Mouse (Mus musculus) fibroblast of lung, adult 2 months (primary cell): Measurements from ENCODE around the gene Vax1.

Experiments used
- DNase-seq: peaks from one replicate; pipeline ENCODE4 v3.0.0-alpha.2; 2011; ENCODE audit warnings: low read depth

The Vax1 gene

DNA sequence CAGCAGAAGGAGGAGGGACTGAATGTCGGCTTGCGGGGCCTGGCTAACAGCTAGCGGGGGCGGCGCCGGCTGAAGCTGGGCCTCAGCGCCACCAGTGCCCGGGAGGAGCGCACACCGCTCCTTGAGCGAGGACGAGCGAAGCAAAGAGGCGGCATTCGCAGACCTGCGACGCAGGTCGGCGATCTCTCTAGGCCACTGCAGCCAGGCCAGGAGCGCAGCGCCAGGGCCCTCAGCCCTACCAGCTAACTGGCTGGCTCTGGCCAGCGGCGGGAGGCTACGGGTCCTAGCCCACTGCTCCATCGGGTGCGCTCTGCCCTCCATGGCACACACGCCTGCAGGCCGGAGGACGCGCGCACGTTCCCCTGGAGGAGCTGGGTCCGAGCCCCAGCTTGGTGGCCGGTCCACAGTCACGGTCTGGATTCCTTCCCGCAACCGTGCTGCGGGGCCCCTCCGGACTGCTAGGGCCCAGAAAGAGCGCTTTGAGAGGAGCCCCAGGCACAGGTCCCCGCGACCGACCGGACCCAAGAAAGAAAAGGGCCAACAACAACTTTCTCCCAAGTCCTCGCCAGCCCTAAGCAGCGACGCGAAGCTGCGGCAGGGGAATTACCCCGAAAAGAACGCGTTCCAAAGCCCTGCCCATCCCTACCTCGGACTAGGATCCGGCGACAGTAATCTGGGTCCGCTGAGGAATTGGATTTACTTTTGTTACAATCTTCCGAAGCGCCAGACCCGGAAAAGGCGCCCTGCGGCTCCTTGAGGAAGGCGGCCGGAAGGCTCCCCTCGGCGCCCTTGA is 517 bp downstream of the Vax1 start:
- no peak for DNase-seq

DNA sequence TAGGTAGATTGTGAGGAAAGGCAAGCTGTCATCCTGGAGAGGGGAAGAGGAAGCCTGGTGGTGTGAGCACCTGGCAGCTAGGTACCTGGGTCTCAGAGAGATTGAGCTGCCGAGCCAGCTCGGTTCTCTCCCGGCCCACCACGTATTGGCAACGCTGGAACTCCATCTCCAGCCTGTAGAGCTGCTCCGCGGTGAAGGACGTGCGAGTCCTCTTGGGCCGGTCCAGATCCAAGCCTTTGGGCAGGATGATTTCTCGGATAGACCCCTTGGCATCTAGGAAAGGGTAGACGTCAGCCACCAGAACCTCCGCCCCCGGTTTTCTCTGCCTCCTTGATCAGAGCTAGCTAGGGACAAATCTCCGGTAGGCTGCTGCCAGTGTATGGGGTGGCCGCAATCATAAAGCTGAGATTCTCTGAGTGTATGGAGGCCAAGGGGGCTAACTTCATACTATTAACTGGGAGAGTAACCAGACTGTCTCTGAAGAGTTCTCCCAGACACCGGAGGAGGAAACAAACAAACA is 1.4 kb downstream of the Vax1 start:
- DNase-seq = no peak

DNA sequence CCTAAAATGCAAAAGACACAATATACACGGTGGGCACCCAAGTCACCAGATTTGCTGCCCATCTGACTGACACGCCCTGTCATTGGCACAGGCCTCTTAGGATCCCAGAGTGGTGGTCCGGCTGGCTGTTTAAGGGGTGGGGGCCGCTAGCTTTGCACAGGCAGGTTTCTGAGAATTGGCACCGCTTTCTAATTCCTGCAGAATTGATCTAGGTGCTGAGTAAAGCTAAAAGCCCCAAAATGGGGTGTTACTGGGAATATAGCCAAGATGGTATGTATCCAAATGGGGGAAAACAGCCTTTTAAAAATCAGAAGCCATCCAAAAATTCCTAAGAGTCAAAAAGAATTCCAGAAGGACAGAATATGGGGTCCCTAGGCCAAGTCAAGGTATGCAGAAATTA is 2.0 kb downstream of the Vax1 start:
- DNase-seq = no peak

DNA sequence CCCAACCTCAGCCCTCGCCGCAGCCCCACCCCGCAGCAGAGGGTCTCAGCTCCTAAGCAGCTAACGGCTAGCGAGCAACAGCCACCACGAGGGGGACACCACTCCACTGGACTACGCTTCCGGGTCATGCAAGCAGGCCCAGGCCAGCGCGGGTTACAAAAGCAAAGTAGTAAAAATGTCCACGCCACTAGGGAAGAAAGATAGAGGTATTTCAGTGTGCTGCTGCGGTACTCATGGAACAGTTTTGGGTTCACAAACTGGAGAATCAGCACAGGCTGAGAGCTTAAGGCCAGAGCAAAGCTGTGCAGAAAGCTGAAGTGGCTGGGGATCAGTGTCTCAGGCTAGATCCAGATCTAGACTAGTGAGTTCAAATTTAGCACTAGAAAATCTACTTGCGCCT is 3.0 kb downstream of the Vax1 start:
- no peak for DNase-seq

DNA sequence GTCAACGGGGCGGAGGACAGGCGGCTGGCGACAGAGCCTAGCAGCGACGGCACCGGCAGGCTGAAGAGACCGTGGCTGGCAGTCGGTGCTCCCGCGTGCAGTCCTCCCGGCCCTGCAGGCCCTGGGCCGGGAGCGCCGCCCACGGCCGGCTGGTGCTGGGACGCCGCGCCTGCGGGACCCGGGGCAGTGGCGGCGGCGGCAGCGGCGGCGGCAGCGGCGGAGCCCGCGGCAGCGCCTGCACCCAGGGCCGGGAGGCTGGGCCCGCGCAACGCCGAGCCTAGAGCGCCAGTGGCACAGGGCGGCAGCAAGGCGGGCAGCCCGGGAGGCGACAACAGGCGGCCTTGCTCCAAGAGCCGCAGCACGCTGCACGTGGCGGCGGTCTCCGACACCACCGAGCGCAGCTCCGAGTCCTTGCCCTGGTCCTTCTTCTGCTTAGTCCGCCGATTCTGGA is 3.5 kb downstream of the Vax1 start:
- no peak for DNase-seq

DNA sequence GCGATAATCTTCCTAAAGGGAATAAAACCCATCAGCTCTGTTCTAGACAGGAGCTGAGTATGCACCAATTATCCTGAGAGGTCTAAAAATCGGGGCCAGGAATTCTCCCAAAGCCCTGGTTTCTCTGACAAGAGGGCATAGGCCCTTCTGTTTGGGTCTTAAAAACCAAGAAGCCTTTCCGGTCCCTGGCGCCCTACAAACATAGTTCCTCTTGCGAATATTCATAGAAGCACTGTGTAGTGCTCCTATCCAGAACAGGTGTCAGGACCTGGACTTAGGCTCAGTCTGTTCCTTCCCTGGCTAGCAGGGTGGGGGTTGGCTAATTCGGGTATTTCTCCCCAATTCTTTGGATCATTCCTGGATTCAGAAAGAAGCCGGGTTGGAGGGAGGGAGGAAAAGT is 4.3 kb downstream of the Vax1 start:
- DNase-seq = no peak

DNA sequence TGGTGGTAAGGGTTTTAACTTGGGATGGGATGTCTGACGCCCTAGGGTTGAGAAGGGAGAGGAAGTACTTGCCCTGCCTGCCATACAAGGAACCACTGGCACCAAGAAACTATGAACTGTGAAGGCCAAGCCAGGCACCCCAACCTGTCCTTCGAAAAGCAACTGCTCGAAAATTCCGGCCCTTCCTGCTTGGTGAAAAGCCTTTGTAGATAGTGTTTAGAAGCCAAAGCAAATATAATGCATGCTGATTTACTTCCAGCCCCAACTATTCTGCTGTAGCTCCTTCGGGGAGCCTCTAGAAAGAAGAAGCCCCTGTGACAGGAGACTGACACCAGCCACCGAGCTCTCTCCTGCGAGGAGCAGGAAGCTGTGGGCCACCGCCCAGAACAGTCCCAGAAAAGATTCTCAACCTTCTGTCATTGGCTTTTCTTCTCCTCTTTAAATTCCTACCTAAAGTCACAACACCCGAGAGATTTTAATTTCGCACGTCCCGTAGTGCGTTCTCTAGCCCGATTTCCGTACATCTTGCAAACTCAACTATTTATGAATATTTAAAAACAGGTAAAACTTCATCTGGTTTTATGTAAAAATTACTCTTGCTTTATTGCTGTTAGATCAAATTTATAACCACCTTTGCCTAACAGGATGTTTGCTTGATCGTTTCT is 4.8 kb downstream of the Vax1 start:
- no peak for DNase-seq

DNA sequence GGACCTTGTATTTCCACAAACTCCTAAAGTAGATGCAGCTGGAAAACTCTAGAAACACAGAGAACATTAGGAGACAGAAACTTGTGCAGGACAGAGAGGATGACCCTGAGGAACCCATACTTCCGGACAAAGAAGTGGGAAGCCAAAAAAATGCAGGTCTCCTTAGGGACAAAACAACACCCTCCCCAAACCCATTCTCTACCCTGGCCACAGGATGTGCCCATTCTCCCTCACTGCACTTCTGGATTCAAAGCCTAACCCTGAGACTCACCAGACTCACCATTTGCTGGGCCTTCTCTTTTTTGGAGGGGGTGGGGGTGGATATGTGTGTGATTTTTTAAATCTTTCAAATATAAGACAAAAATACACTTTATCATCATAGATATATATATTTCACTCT is 5.7 kb downstream of the Vax1 start:
- DNase-seq = no peak

DNA sequence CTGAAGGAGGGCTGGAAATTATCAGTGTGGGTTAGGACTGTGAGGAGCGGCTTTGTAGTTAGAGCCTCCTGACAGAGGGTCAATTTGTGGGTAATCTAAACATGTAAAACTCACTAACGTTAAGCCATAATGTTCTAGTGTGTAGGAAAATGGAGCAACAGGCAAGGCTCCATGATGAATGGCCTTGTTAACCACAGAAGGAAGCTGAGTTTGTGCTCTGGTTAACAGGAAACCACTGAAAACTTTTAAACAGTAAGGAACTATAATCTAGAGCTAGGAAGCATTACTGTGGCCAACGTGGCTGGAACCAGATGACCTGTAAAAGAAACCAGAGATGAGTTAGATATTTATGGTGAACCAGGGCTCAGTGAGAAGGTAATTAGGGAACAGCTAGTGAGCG is 13.2 kb downstream of the Vax1 start:
- DNase-seq = no peak

DNA sequence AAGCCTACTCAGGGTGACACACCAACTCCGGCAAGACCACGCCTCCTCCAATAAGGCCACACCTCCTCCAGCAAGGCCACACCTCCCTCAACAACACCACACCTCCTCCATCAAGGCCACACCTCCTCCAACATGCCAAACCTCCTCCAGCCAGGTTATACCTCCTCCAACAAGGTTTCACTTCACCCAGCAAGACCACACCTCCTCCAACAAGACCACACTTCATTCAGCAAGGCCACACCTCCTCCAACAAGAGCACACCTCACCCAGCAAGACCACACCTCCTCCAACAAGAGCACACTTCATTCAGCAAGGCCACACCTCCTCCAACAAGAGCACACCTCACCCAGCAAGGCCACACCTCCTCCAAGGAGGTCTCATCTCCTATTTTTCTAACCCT is 15.7 kb downstream of the Vax1 start:
- DNase-seq = no peak

DNA sequence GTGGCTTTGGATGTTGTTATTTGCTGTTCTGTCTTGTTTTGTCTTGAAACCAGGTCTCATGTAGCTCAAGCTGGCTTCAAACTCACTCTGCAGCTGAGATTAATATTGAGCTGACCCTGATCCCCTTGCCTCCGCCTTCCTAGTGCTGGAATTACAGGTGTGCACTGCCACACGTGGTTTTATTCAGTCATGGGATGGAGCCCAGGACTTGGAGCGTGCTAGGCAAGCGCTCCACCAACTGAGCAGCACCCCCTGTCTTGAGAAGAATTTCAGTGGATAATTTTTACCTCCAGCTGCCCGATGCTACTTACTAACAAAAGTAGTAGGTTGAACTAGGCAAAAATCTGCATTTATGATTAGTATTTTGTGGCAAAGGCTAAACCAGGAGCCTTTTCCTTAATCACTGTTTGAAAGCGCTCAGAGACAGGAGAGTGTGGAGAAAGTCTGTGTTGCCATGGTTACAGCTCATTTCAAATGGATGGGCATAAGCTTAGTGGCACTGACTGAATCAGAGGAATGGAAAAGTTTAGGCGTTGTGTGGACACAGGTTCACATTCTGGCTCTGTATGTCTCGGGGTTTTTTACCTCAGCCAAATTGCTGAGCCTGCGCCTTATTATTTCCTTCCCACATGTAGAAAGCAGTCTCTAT is 24.2 kb downstream of the Vax1 start:
- DNase-seq = no peak

DNA sequence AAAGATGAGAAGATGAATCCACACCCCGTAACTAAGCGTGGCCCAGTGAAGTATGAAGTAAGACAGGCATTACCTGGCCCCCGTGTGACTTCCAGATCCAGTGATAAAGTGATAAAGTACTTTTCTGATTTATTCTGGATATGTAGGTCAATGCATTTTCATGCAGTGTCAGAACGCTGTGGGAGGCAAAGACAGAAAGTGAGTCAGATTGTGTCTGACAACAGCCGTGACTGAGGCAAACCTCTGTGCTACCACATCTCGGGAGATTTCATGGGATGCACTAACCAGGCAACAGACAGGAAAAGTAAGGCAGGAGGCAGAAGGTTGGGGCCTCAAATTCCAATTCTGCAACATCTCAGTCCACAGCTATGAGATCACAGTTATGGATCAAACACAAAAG is 24.8 kb downstream of the Vax1 start:
- DNase-seq = no peak

DNA sequence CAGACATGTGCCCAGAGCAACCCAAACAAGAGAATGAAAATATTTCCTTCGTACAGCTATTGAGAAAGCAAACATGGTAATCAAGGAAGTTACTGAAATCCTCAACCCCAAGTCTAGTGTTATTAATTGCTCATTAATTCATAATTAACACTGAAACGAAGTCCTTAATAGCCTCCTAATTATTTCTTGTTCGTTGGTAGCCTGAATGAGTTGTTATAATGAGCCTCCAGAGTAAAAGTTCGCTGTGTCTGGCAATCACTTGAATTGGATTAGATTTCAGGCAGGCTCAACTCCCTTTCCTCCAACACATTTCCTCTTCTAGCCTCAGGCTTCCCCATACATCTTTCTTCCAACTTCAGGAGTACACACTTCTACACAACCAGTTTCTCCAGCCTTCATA is 27.6 kb downstream of the Vax1 start:
- DNase-seq = no peak

DNA sequence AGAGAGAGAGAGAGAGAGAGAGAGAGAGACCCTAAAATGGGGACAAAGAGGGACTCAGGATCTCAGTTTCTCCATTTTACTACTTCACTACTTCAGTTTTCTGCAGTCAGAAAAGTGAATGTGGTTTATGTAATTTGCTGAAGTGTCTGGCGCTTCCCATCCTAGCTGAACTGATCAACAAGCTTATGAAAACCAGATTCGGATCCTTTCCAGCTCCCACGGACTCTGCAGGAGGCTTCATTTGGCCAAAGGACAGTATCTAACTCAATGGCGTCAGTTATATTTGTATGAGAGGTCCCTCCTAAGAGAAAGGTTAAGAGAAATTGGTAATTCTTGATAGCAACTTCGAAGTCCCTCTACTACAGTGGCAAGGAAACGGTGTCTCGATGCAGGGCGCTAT is 34.5 kb downstream of the Vax1 start:
- no peak for DNase-seq

DNA sequence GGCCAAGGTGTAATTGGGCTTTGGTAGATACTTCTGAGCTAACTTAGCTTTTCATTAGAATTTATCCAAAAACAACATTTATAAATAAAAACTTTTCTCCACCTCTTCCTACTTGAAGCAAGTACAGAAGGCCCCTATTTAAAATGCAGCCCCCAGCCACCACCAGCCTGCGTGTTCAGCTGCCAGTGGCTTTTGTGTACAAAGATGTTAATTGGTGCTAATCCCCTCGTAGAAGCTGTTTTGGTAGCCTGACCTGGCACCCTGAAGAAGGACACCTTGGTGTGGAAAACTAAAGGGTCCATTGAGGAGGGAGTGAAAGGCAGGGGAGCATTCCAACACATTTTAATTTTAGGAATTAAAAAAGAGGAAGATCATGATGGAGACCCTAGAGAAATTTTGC is 34.9 kb downstream of the Vax1 start:
- DNase-seq = no peak

DNA sequence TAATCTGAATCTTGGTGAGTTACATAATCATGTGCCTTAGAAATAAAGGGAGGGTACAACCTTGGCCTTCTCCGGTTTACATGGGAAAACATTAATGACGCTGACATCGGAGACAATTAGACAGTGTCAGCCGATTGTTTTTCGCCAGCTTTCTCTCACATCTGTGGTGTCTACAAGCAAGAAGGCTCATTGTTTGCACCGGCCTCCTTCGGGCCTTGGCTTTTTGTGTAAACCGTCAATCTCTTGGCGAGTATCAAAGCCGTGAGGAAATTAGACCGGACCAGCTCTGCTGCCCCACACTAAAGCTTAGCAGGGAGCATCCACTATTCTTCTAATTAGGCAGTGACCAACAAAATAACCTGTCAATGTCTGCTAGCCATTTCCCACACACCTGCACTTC is 36.7 kb downstream of the Vax1 start:
- DNase-seq = no peak

DNA sequence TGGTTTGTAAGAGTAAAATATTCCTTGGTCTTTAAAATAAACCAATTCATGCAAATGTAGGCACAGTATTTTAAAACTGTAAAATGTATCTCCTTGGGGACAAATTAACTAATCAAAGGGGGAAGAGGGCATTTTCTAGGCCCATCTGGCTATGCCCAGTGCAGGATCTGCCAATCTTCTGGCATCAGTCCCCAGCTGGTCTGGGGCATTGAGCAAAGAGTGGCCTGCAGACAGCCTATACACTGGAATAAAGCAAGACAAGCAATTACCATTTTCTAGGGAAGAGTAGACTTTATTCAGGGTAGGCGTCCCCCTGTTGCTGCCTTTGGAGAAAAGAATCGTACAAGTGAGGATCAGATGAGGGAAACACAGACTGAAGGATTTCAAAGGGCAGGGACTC is 40.2 kb downstream of the Vax1 start:
- DNase-seq = no peak

DNA sequence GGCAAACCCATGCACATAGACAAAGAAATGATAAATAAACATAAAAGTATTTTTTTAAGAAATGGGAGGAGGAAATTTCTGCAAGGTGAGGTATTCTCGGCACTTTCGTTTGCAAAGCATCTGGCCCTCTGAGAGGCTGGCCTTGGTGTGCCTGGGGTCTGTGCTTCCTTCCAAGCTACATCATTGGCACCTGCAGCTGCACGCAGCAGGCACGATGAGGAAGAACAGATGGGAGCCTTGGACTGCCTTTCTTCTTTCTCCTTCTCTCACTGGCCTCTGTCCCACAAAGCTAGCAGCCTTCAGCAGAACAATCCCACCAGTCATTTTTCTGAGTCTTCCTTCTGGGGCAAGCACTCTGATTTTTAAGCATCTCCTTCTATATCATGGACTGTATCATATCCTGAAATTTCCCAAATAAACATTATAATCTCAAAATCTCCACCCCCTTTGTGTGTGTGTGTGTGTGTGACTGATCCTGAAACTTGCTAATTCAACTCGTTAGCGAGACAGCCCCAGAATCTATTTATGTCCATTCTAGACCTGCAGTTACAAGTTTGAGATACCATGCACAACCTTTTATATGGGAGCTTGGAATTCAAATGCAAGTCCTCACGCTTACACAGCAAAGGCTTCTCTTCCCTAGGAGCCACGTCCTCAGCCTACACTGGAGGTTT is 41.2 kb downstream of the Vax1 start:
- DNase-seq = no peak

DNA sequence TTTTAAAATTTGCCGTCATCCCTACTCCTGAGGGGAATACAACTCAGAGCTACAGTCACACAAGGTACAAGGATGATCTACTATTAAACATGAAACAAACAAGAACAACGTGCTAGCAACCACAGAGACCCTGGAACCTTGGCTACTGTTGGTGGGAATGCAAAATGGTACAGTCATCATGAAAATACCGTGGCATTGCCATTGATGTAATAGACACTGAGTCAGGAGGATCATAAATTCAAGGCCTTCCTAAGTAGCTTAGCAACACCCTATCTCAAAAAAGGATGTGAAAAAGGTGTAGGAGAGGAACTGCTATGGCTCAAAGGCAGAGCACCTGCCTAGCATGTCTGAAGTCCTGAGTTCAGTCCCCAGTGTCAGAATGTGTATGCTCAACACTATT is 42.4 kb downstream of the Vax1 start:
- DNase-seq = no peak
